Mouse (Mus musculus) limb, embryonic 10.5 days (tissue): ENCODE data around the gene Atf6. TPM values are rescaled to one million over a fixed set of nuclear protein-coding genes. Genes with fewer than 3 reads are reported as not detected.
A peak's percentile ranks its signal among the peaks of the same experiment; 100 is the strongest.

ENCODE experiments used
- DNase-seq: peaks from one replicate; pipeline ENCODE4 v3.0.0-alpha.2; 2017; ENCODE audit warnings: low spot score
- H3K27ac ChIP-seq: fragments of 300-500 bp; sonication (generic); 2 replicates; pipeline ENCODE4 v1.5.1; 2016; ENCODE audit warnings: mild to moderate bottlenecking
- H3K27me3 ChIP-seq: fragments of 300-500 bp; sonication (generic); 2 replicates; pipeline ENCODE4 v1.6.1; 2016; ENCODE audit warnings: low read depth, mild to moderate bottlenecking; ENCODE audit not compliant: poor library complexity, severe bottlenecking
- H3K36me3 ChIP-seq: fragments of 300-500 bp; sonication (generic); 2 replicates; pipeline ENCODE4 v1.6.1; 2016; ENCODE audit warnings: mild to moderate bottlenecking, moderate library complexity
- H3K4me1 ChIP-seq: fragments of 300-500 bp; sonication (generic); 2 replicates; pipeline ENCODE4 v1.6.1; 2016
- H3K4me3 ChIP-seq: fragments of 300-500 bp; sonication (generic); 2 replicates; pipeline ENCODE4 v1.5.1; 2016; ENCODE audit warnings: mild to moderate bottlenecking, moderate library complexity
- H3K9me3 ChIP-seq: fragments of 300-500 bp; sonication (generic); replicated peaks from 2 replicates; pipeline ENCODE4 v1.6.1; 2016; ENCODE audit warnings: mild to moderate bottlenecking
- WGBS: fragments of 180-500 bp; shearing (Covaris S2); methylation state at CpG from one replicate; pipeline ENCODE4 v1.1.7; 2016; 5-methylcytosine and 5-hydroxymethylcytosine counted together
- polyA plus RNA-seq: library from polyadenylated mRNA; unstranded; fragments of >200 nt; fragmentation: Nextera tagmentation; extraction: Ambion mirVana; gene quantifications from 2 replicates; pipeline ENCODE4 v1.2.1, GENCODE M21; 2016

Gene Atf6
- polyA plus RNA-seq, 1 experiment from 2014 or later = 8.0 TPM

GRCm38 (mm10) chr1:170677681-170678080 is 189.9 kb downstream of the Atf6 start:
- no peaks in the 10 kb centered on the region for H3K9me3 ChIP-seq
- no peak overlapping the region for H3K4me3 ChIP-seq
- H3K4me1 ChIP-seq = peaks cover 9% of the 10 kb centered on the region; the same call in 1 of the 2 replicates
- peaks cover 5% of the 10 kb centered on the region for H3K36me3 ChIP-seq
- no peak overlapping the region for H3K27ac ChIP-seq
- DNase-seq = no peak
- H3K27me3 ChIP-seq = no peaks in the 10 kb centered on the region
- WGBS = 96% methylated on average over 4 of the region's 4 CpGs

DNA sequence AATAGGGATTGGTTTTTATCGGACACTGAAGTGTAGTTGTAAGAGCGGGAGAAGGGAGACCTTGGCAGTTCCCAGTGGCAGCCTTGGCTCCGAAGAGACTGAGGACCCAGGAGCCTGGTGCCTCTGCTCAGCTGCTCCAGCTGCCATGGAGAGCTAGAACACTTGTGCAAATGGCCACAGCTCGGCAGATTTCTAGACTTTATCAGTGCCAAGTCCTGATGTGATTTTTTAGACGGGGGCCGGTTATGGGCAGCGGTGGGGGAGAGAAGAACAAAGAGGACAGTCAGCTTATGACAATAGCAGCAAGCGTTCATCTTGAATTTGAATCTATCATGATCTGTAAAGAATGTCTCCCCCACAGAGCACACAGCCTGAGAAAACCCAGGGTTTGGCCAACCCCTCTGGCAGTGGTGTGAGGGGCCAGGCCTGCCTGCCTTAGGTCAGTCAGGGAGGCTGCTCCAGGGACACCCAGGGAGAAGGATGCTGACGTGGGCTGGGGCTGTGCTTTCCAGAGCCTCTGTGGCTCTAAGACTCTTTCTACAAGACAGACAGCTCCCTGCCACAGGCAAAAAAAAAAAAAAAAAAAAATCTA is 193.3 kb downstream of the Atf6 start:
- Histone ChIP-seq H3K27me3 (no peaks in the 10 kb centered on the region), H3K4me1 (peaks cover 9% of the 10 kb centered on the region; the same call in 1 of the 2 replicates), H3K36me3 (peaks cover 9% of the 10 kb centered on the region; the same call in 1 of the 2 replicates), H3K9me3 (no peaks in the 10 kb centered on the region), H3K27ac (no peak overlapping the region), H3K4me3 (no peak overlapping the region)
- WGBS = 87% methylated on average over 9 of the region's 9 CpGs
- DNase-seq = no peak

GRCm38 (mm10) chr1:170665200-170665599 is 202.4 kb downstream of the Atf6 start:
- WGBS = 88% methylated on average over 7 of the region's 7 CpGs
- Histone ChIP-seq H3K4me1 (no peaks in the 10 kb centered on the region), H3K27ac (no peak overlapping the region), H3K27me3 (no peaks in the 10 kb centered on the region), H3K4me3 (no peak overlapping the region), H3K9me3 (no peaks in the 10 kb centered on the region), H3K36me3 (peaks cover 17% of the 10 kb centered on the region)
- no peak for DNase-seq

DNA sequence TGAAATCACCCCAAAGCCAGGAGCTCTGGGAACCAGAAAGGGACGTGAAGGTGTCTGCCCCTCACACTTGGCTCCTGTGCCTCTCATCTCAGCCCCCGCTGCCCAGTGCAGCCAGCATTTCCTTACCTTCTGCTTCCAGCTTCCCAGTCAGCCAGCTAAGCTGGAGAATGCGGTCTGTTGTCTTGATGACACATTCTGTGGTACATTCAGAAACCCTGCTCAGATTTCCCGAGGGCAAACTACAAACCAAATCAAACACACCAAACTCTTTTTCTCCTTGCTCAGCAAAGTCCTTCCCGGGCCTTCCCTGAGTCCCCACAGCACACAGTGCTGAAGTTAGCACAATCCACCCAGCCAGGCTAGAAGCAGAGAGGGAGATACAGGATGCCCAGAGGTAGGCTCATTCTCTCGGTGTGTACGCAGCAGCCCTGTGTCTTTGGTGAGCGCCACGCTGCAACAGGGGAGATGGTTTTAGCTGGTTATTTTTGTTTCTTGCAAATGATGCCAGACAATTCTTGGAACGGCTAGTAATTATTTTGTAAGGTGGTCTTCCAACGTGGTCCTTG is 202.9 kb downstream of the Atf6 start:
- H3K4me1 ChIP-seq = no peaks in the 10 kb centered on the region
- DNase-seq = no peak
- no peaks in the 10 kb centered on the region for H3K27me3 ChIP-seq
- no peak overlapping the region for H3K4me3 ChIP-seq
- no peak overlapping the region for H3K27ac ChIP-seq
- H3K9me3 ChIP-seq = no peaks in the 10 kb centered on the region
- H3K36me3 ChIP-seq = peaks cover 13% of the 10 kb centered on the region
- WGBS = 89% methylated on average over 11 of the region's 11 CpGs

GRCm38 (mm10) chr1:170659260-170659659 is 208.3 kb downstream of the Atf6 start:
- 89% methylated on average over 13 of the region's 13 CpGs for WGBS
- Histone ChIP-seq H3K4me3 (no peak overlapping the region), H3K27me3 (no peaks in the 10 kb centered on the region), H3K27ac (no peak overlapping the region), H3K36me3 (peaks cover 4% of the 10 kb centered on the region), H3K4me1 (peaks cover 20% of the 10 kb centered on the region), H3K9me3 (no peaks in the 10 kb centered on the region)
- DNase-seq = no peak

GRCm38 (mm10) chr1:170657643-170658314 is 209.8 kb downstream of the Atf6 start:
- H3K9me3 ChIP-seq = no peaks in the 10 kb centered on the region
- peaks cover 20% of the 10 kb centered on the region for H3K4me1 ChIP-seq
- no peak overlapping the region for H3K4me3 ChIP-seq
- H3K36me3 ChIP-seq = peaks cover 4% of the 10 kb centered on the region
- no peak for DNase-seq
- H3K27me3 ChIP-seq = no peaks in the 10 kb centered on the region
- peak overlapping the region; percentile 42; the same call in 1 of the 2 replicates for H3K27ac ChIP-seq
- 78% methylated on average over 13 of the region's 13 CpGs for WGBS

DNA sequence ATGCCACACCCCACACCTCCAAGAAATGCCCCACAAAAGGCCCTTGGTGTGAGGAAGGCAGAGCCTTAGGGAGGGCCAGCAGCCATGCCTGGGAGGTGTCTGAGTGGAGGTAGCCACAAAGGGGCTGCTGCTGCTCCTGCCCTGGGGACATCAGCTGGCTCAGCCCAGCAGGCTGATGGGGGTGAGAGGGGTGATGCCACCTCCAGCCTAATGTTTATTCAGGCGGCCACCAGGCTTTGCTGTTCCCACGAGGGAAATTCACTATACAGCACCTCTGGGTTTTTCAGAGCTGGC is 210.4 kb downstream of the Atf6 start:
- no peaks in the 10 kb centered on the region for H3K36me3 ChIP-seq
- peak overlapping the region; percentile 42; the same call in 1 of the 2 replicates for H3K27ac ChIP-seq
- WGBS = 45% methylated on average over 2 of the region's 2 CpGs

GRCm38 (mm10) chr1:170656518-170657227 is 210.9 kb downstream of the Atf6 start:
- Histone ChIP-seq H3K36me3 (no peaks in the 10 kb centered on the region), H3K27ac (no peak overlapping the region), H3K27me3 (no peaks in the 10 kb centered on the region), H3K4me3 (no peak overlapping the region), H3K9me3 (no peaks in the 10 kb centered on the region), H3K4me1 (peaks cover 26% of the 10 kb centered on the region)
- WGBS = 76% methylated on average over 11 of the region's 11 CpGs
- DNase-seq = no peak

More for the DNA sequence above, 210.4 kb downstream of the Atf6 start:
- Histone ChIP-seq H3K4me1 (peaks cover 22% of the 10 kb centered on the region), H3K9me3 (no peaks in the 10 kb centered on the region), H3K4me3 (no peak overlapping the region), H3K27me3 (no peaks in the 10 kb centered on the region)
- no peak for DNase-seq

- DNase-seq = no peak
- H3K9me3 ChIP-seq = no peaks in the 10 kb centered on the region
- H3K4me3 ChIP-seq = no peak overlapping the region
- 66% methylated on average over 5 of the region's 5 CpGs for WGBS
- peaks cover 30% of the 10 kb centered on the region for H3K4me1 ChIP-seq
- H3K27ac ChIP-seq = no peak overlapping the region
- no peaks in the 10 kb centered on the region for H3K27me3 ChIP-seq
- H3K36me3 ChIP-seq = no peaks in the 10 kb centered on the region
These were observed 212.2 kb downstream of the Atf6 start for GRCm38 (mm10) chr1:170655280-170655917.

Other genes starting within 250 kb of the Atf6 start
- 5.3 and 8.1 TPM in 2 replicates for gene Olfml2b, start 223.2 kb downstream of the Atf6 start, polyA plus RNA-seq
- 0.49 and 0.58 TPM in 2 replicates for gene Gm26620, start 17.3 kb upstream of the Atf6 start, polyA plus RNA-seq
- 42.8 and 43.7 TPM in 2 replicates for gene Dusp12, start 17.8 kb upstream of the Atf6 start, polyA plus RNA-seq
- gene Fcrlb, start 45.2 kb upstream of the Atf6 start, polyA plus RNA-seq = not detected in 2 replicates
- not detected in 2 replicates for gene Fcrla, start 59.8 kb upstream of the Atf6 start, polyA plus RNA-seq
- 0.19 TPM in 1 of 2 replicates, not detected in the other for gene Fcgr2b, start 108.8 kb upstream of the Atf6 start, polyA plus RNA-seq
- gene Fcgr4, start 151.1 kb upstream of the Atf6 start, polyA plus RNA-seq = 0.11 TPM in 1 of 2 replicates, not detected in the other
- 3.0 and 3.3 TPM in 2 replicates for gene Fcgr3, start 197.2 kb upstream of the Atf6 start, polyA plus RNA-seq
- gene Cfap126, start 246.1 kb upstream of the Atf6 start, polyA plus RNA-seq = 1.0 and 1.1 TPM in 2 replicates